Mouse (Mus musculus) monocyte, adult 5-6 weeks (primary cell): ENCODE data around the gene Thumpd3. TPM values are rescaled to one million over a fixed set of nuclear protein-coding genes. Genes with fewer than 3 reads are reported as not detected.
A peak's percentile ranks its signal among the peaks of the same experiment; 100 is the strongest.

Experiments
- ATAC-seq: fragments of 153-309, 156-312 bp; replicated peaks from 2 replicates; pipeline ENCODE4 v1.8.0; 2017; ENCODE audit warnings: mild to moderate bottlenecking; ENCODE audit not compliant: low TSS enrichment, insufficient number of reproducible peaks, severe bottlenecking, poor library complexity, low FRiP score
- total RNA-seq: library from RNA; stranded (forward); fragments of 200-1000, 200-491, 200-594 nt; gene quantifications from 3 replicates; pipeline ENCODE4 v1.2.3, GENCODE M21; 2017

Gene Thumpd3
- total RNA-seq, 1 experiment from 2014 or later, result 43.8 TPM

DNA sequence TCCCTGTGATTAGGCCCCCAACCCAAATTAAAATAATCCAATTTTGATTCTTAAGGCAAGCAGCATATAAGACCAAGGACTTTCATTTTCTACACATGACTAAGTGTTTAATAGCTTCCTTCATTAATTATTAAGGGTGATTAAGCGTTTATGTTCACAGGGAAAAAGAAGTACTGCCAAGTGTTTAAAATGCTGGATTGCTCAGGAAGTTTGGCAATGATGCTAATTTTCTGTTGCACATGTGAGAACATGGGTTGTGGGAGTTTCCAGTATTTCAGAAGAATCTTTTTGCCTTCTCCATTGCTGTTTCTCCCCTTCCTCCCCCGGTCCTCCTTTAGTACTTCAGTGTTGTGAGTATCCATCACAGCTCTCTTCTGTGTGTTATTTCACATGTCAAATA lies 12.8 kb upstream of the Thumpd3 start:
- ATAC-seq, result no peak

GRCm38 (mm10) chr6:113034466-113034865 lies 11.6 kb upstream of the Thumpd3 start:
- ATAC-seq, result no peak

DNA sequence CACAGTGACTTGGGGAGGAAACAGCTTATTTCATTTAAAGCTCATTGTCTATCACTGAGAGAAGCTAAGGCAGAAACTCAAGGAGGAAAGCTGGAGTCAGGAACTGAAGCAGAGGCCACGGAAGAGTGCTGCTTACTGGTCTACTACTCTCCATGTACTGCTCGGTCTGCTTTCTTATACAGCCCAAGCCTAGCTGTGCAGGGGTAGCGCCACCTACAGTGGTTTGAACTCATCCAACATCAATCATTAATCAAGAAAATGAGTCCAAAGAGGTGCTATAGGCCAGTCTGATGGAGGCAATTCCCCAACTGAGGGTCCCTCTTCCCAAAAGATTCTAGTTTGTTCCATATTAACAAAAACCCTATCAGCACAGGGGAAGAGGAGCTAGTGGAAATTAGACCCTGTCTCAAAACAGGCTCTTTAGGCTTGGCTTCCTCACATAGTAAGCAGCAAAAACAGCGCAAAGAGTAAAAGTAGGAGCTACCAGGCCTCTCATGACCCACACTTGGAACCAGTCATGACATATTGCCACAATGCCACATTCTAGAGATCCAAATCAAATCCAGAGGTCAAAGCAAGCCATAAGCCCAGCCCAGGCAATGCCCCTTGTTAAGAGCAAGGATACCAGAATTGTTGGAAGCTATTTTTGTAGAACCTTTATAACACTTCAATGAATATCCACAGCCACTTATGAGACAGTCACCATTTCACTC lies 9.4 kb upstream of the Thumpd3 start:
- ATAC-seq, result no peak

DNA sequence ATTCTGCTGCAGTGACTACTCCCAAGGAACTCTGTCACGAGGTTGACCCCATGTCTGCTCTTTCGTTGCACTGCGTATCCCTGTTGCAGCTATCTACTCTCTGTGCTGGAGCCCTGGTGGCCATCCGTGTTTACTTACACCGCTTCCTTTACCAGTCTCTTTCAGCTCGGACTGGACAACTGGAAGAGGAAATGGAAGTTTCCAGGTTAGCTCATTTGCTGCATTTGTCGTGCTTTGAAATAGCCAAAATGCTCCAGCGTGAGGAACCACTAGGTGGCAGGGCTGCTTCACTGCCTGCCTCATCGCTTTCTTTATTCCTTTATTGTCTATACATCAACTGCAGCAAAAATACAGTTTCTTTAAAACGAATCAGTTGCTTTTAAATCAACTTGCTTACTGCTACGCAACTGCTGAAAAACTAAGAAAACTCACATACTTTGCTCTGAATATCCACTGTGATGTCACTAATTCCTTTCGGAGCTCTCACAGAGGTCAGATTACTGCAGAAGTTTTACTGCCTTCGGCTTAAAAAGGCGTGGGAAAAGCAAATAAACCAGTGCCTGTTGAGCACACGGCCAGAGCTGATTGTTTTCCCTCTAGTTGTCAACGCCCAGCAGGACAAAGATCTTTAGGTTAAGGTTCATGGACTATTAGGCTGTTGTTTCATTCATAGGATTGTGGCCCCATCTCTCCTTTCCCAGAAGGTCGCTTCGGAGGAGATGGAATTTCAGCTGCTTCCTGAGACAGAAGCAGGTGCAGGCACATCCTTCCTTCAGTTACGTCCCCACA lies 7.9 kb upstream of the Thumpd3 start:
- ATAC-seq, result peak; percentile 79

GRCm38 (mm10) chr6:113038735-113039058 lies 7.3 kb upstream of the Thumpd3 start:
- ATAC-seq, result no peak

GRCm38 (mm10) chr6:113040319-113040718 lies 5.7 kb upstream of the Thumpd3 start:
- no peak for ATAC-seq

- no peak for ATAC-seq
Observed at GRCm38 (mm10) chr6:113041215-113041990, 4.6 kb upstream of the Thumpd3 start.

DNA sequence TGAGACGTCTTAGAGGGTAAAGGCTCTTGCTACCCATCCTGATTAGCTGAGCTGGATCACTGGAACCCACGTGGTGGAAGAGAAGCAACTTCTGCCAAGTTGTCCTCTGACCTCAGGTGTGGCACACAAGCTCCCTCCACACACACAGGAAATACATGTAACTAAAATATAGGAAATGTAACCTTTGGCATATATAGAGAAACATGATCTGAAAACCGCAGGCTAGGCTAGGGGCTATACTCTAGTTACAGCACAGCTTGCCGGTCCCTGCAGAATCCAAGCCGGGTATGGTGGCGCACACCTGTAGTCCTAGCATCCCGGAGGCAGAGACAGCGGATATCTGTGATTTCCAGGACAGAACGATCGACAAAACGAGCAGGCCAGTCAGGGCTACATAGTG lies 450 bp upstream of the Thumpd3 start:
- peak; percentile 37 for ATAC-seq

GRCm38 (mm10) chr6:113047016-113047746 lies 1.2 kb downstream of the Thumpd3 start:
- ATAC-seq, result no peak

- no peak for ATAC-seq
Observed at GRCm38 (mm10) chr6:113048371-113048770, 2.3 kb downstream of the Thumpd3 start.

- no peak for ATAC-seq
Observed at GRCm38 (mm10) chr6:113049159-113049558, 3.1 kb downstream of the Thumpd3 start.

GRCm38 (mm10) chr6:113052972-113053371 lies 6.9 kb downstream of the Thumpd3 start:
- ATAC-seq, result no peak

- ATAC-seq, result no peak
Observed at GRCm38 (mm10) chr6:113054552-113055107, 8.6 kb downstream of the Thumpd3 start.

DNA sequence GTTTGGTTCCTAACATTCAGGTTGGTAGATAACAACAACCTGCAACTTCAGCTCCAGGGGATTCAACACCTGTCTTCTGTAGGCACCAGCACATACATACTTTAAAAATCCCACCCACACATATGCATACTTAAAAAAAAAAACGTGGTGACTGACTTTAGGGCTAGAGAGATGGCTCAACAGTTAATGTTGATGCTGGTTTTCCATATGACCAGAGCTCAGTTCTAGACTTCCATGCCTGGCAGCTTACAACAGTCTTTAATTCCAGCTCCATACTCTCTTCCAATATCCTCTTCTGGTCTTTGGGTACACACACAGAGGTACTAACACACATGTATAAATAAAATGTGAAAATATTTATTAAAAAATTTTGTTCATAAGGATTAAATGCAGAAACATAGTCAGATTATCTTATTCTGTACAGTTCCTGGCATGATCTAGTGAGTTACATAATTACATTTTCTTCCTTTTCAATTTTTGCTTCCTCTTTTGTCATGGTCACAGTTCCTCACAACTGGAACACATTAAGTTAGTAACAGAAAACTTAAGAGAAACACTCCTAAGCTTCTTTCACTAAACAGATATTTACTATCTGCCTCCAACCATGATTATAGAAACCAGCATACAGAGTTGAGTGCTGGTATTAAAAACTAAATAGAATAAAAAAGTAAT lies 15.0 kb downstream of the Thumpd3 start:
- ATAC-seq, result no peak

DNA sequence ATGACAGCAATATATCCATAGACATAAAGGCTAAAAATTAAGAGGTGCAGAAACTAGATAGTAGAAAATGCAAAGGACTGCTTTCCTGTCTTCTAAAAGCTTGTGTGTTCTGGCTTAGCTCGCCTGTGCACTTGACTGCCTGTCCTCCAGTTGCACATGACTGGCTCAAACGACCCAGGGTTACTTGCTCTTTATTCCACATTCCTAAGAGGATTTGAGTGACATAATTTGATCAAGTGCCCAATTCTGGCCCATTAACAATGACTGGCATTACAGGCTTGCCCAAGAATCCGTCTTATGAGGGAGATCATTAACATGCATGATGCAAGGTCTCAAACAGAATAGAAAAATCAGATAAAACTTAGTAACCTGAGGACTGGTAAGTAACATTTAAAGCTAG lies 16.2 kb downstream of the Thumpd3 start:
- no peak for ATAC-seq

DNA sequence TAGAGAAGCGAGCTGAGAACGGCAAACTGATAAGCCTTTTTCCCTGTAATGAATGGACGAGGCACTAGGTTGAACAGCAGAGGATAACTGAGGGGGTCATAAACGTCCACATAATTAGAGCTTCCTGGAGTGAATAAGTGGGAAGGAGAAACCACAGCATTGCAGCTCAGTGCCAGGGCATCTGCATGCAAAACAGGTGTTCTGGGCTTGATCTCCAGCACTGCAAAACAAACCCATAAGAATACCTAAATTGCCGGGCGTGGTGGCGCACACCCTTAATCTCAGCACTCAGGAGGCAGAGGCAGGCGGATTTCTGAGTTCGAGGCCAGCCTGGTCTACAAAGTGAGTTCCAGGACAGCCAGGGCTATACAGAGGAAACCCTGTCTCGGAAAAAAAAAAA lies 17.3 kb downstream of the Thumpd3 start:
- no peak for ATAC-seq

- no peak for ATAC-seq
Observed at GRCm38 (mm10) chr6:113065186-113065585, 19.2 kb downstream of the Thumpd3 start.

DNA sequence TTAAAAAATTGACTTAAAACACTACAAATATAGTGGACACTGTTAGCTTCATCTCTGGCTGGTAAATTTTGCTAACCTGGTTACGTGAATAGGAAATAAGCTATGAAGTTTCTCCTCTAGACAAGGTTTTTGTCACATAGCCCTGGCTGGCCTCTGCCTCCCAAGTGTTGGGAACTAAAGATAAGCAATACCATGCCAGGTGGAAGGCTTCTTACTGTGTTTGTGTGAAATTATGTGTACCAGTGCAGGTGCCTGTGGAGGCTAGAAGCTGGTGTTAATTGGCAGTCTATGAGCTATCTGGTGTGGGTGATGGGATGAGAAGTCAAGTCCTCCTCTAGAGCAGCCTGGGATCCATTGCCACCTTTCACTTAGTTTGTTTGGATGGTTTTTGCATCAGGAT lies 23.1 kb downstream of the Thumpd3 start:
- ATAC-seq, result no peak
